ENCODE assay signal across 7 mouse cellular contexts in the genomic region with DNA sequence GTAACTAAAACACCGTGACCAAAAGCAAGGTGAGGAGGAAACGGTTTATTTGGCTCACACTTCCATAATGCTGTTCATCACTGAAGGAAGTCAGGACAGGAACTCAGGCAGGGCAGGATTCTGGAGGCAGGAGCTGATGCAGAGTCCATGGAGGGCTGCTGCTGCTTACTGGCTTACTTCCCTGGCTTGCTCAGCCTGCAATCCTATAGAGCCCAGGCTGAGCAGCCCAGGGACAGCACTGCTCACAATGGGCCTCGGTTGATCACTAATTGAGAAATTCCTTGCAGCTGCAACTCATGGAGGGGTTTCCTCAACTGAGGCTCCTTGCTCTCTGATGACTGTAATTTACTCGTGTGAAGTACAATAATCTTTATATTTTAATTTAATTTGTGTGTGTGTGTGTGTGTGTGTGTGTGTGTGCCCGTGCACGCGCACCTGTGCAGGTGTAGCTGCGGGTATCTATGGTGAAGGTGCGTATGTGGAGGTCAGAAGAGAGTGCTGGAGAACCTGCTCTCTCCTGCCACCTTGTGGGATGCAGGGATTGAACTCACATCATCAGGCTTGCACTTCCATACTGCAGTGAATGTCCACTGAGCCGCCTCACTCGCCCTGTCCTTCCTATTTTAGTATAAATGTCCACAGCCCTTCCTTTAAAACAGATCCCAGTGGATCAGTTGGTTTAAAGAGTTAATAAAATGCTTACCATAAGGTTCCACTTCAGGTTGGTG.
DNase-seq lines count a peak whose midpoint lies in the region; ATAC-seq and TF ChIP-seq lines count a peak whose summit lies in the region.

No protein-coding gene starts in this region.

- no peak overlapping the region for H3K9ac ChIP-seq in forebrain, embryonic 16.5 days (replicated peaks; ENCODE audit: low read depth, low read length)
- no peak overlapping the region for H3K9ac ChIP-seq in liver, postnatal 0 days (replicated peaks)

- H3K9me3 ChIP-seq in forebrain, embryonic 16.5 days (ENCODE audit: control insufficient read depth, low read length) = no peaks in the 10 kb centered on the region
- H3K9me3 ChIP-seq in liver, postnatal 0 days (ENCODE audit: low read length) = no peaks in the 10 kb centered on the region

- TF ChIP-seq EP300 in liver, postnatal 0 days (IDR thresholded peaks at IDR 0.05; ENCODE audit: low read depth) = no peak

- peak; percentile 34 for DNase-seq in right cerebral cortex, postnatal 4 days
- DNase-seq in right cerebral cortex, adult 18-20 months = no peak
- peak; percentile 68 to 74 for DNase-seq in cerebellum, adult 2 months
- DNase-seq in liver, postnatal 0 days = peak; percentile 52
- no peak for DNase-seq in adrenal gland, adult 8-10 months

- H3K36me3 ChIP-seq in forebrain, embryonic 16.5 days (ENCODE audit: control insufficient read depth, insufficient read depth) = no peaks in the 10 kb centered on the region
- no peaks in the 10 kb centered on the region for H3K36me3 ChIP-seq in liver, postnatal 0 days (replicated peaks; ENCODE audit: insufficient read depth, low read length)

- no peak for TF ChIP-seq POLR2A in cerebellum, adult 2 months (IDR thresholded peaks at IDR 0.05; ENCODE audit: borderline replicate concordance, insufficient read depth, low read length)

- ATAC-seq in forebrain, embryonic 16.5 days = peak; percentile 66
- ATAC-seq in liver, postnatal 0 days = no peak
- ATAC-seq in activated CD4-positive, CD25-positive, alpha-beta regulatory T cell, adult 4 months = no peak

- WGBS in cerebellum, adult 2 months = 35% methylated on average over 11 of the region's 11 CpGs
- 37% methylated on average over 11 of the region's 11 CpGs for WGBS in forebrain, embryonic 16.5 days
- 44% methylated on average over 11 of the region's 11 CpGs for WGBS in liver, postnatal 0 days (ENCODE audit: insufficient replicate concordance)

- no peaks in the 10 kb centered on the region for H3K27me3 ChIP-seq in cerebellum, adult 2 months (ENCODE audit: control insufficient read depth, insufficient read depth, low read length)
- H3K27me3 ChIP-seq in forebrain, embryonic 16.5 days (replicated peaks; ENCODE audit: control insufficient read depth, insufficient read depth, low read length) = no peaks in the 10 kb centered on the region
- H3K27me3 ChIP-seq in liver, postnatal 0 days (ENCODE audit: insufficient read depth, low read length) = no peaks in the 10 kb centered on the region

- no peaks in the 10 kb centered on the region for H3K4me1 ChIP-seq in cerebellum, adult 2 months (ENCODE audit: control insufficient read depth, insufficient read depth, low read length)
- no peaks in the 10 kb centered on the region for H3K4me1 ChIP-seq in forebrain, embryonic 16.5 days (replicated peaks; ENCODE audit: control insufficient read depth, insufficient read depth, low read length)
- H3K4me1 ChIP-seq in liver, postnatal 0 days (ENCODE audit: insufficient read depth) = no peaks in the 10 kb centered on the region; the same call in none of the 2 replicates

- no peak overlapping the region for H3K27ac ChIP-seq in cerebellum, adult 2 months (ENCODE audit: insufficient read depth, low read length)
- no peak overlapping the region for H3K27ac ChIP-seq in forebrain, embryonic 16.5 days (ENCODE audit: low read length)
- no peak overlapping the region for H3K27ac ChIP-seq in liver, postnatal 0 days (ENCODE audit: low read depth)

- H3K4me3 ChIP-seq in cerebellum, adult 2 months (replicated peaks; ENCODE audit: insufficient read depth, low read depth, low read length) = no peak overlapping the region
- no peak overlapping the region for H3K4me3 ChIP-seq in forebrain, embryonic 16.5 days (replicated peaks; ENCODE audit: low read length)
- H3K4me3 ChIP-seq in liver, postnatal 0 days (ENCODE audit: low read depth, low read length) = no peak overlapping the region

- TF ChIP-seq CTCF in cerebellum, adult 2 months (IDR thresholded peaks at IDR 0.05; ENCODE audit: borderline replicate concordance, insufficient read depth, low read depth, low read length) = peak; percentile 92
- peak; percentile 75 for TF ChIP-seq CTCF in liver, postnatal 0 days (IDR thresholded peaks at IDR 0.05; ENCODE audit: low read depth)

- no peak overlapping the region for H3K4me2 ChIP-seq in forebrain, embryonic 16.5 days (ENCODE audit: low read length)
- no peak overlapping the region for H3K4me2 ChIP-seq in liver, postnatal 0 days (ENCODE audit: low read depth, low read length)

Comparison
In these comparisons a context has a peak if more than half of its experiments do, and no peak if none do; other contexts are left out.
1. DNase-seq: peak in right cerebral cortex, postnatal 4 days (single experiment), cerebellum, adult 2 months (2 of 2) and liver, postnatal 0 days (single experiment); none in right cerebral cortex, adult 18-20 months (single experiment) and adrenal gland, adult 8-10 months (single experiment).